Mouse (Mus musculus) cerebellum, adult 9-11 months (tissue): Measurements from ENCODE around the gene Tmem44.

Source experiments
- DNase-seq: peaks from one replicate; pipeline ENCODE4 v3.0.0; 2022

Tmem44 gene

GRCm38 (mm10) chr16:30550748-30551192 lies at the start of gene Tmem44:
Gene Tmem44 (minus strand): TSS chr16:30550842.
- DNase-seq: no peak

- DNase-seq: peak; percentile 94
These were observed 49.0 kb upstream of the Tmem44 start, which contains the start of gene Fam43a for GRCm38 (mm10) chr16:30599491-30600268. Gene Fam43a (plus strand): TSS chr16:30599723.

GRCm38 (mm10) chr16:30596959-30597681 lies 46.5 kb upstream of the Tmem44 start:
- peak; percentile 87 for DNase-seq

- no peak for DNase-seq
These were observed 45.4 kb upstream of the Tmem44 start for GRCm38 (mm10) chr16:30595835-30596557.

GRCm38 (mm10) chr16:30595356-30595755 lies 44.7 kb upstream of the Tmem44 start:
- no peak for DNase-seq

- DNase-seq: no peak
These were observed 41.3 kb upstream of the Tmem44 start for GRCm38 (mm10) chr16:30591990-30592389.

GRCm38 (mm10) chr16:30590264-30591209 lies 39.9 kb upstream of the Tmem44 start:
- DNase-seq: no peak

- DNase-seq: peak; percentile 89
These were observed 37.1 kb upstream of the Tmem44 start, which contains the start of gene Lsg1 for GRCm38 (mm10) chr16:30587494-30588327. Gene Lsg1 (minus strand): TSS chr16:30587592.

- no peak for DNase-seq
These were observed 36.4 kb upstream of the Tmem44 start for GRCm38 (mm10) chr16:30586935-30587493.

GRCm38 (mm10) chr16:30580765-30581164 lies 30.1 kb upstream of the Tmem44 start:
- DNase-seq: no peak

GRCm38 (mm10) chr16:30576392-30576791 lies 25.8 kb upstream of the Tmem44 start:
- DNase-seq: no peak

- no peak for DNase-seq
These were observed 25.2 kb upstream of the Tmem44 start for GRCm38 (mm10) chr16:30575815-30576214.

- DNase-seq: no peak
These were observed 21.6 kb upstream of the Tmem44 start for GRCm38 (mm10) chr16:30572239-30572638.

- DNase-seq: no peak
These were observed 20.7 kb upstream of the Tmem44 start for GRCm38 (mm10) chr16:30571378-30571777.

- DNase-seq: no peak
These were observed 19.5 kb upstream of the Tmem44 start for GRCm38 (mm10) chr16:30570173-30570572.

GRCm38 (mm10) chr16:30565631-30566030 lies 15.0 kb upstream of the Tmem44 start:
- no peak for DNase-seq

- DNase-seq: no peak
These were observed 10.0 kb upstream of the Tmem44 start for GRCm38 (mm10) chr16:30560601-30561000.

- no peak for DNase-seq
These were observed 8.8 kb upstream of the Tmem44 start for GRCm38 (mm10) chr16:30559312-30559992.

GRCm38 (mm10) chr16:30554109-30554508 lies 3.5 kb upstream of the Tmem44 start:
- no peak for DNase-seq
